Mouse (Mus musculus) hindbrain, embryonic 14.5 days (tissue): ENCODE data around the gene Bicd2. TPM values are rescaled to one million over a fixed set of nuclear protein-coding genes. Genes with fewer than 3 reads are reported as not detected.

Experiments used
- ATAC-seq: fragments of 200-750 bp; cut with Nextera tagmentation; 2 replicates; pipeline ENCODE4 v1.8.0; 2017; ENCODE audit warnings: moderate number of reproducible peaks, mild to moderate bottlenecking, moderate TSS enrichment, moderate library complexity; ENCODE audit not compliant: low FRiP score
- DNase-seq: peaks from one replicate; pipeline ENCODE4 v3.0.0-alpha.2; 2015; ENCODE audit warnings: low spot score
- H3K27ac ChIP-seq: fragments of 300-500 bp; sonication (generic); 2 replicates; pipeline ENCODE4 v1.5.1; 2014; ENCODE audit warnings: mild to moderate bottlenecking, moderate library complexity
- H3K27me3 ChIP-seq: fragments of 300-500 bp; sonication (generic); 2 replicates; pipeline ENCODE4 v1.6.1; 2014; ENCODE audit warnings: mild to moderate bottlenecking, low read length, mixed read lengths; ENCODE audit not compliant: control insufficient read depth, insufficient read depth
- H3K36me3 ChIP-seq: fragments of 300-500 bp; sonication (generic); replicated peaks from 2 replicates; pipeline ENCODE4 v1.6.1; 2014; ENCODE audit not compliant: control insufficient read depth, insufficient read depth
- H3K4me1 ChIP-seq: fragments of 300-500 bp; sonication (generic); replicated peaks from 2 replicates; pipeline ENCODE4 v1.6.1; 2014; ENCODE audit warnings: antibody characterized with exemption, low read length, mixed read lengths; ENCODE audit not compliant: control insufficient read depth, insufficient read depth
- H3K4me2 ChIP-seq: fragments of 300-500 bp; sonication (generic); replicated peaks from 2 replicates; pipeline ENCODE4 v1.6.1; 2014; ENCODE audit warnings: mild to moderate bottlenecking, moderate library complexity
- H3K4me3 ChIP-seq: fragments of 300-500 bp; sonication (generic); replicated peaks from 2 replicates; pipeline ENCODE4 v1.5.1; 2014; ENCODE audit warnings: mild to moderate bottlenecking, low read length
- H3K9ac ChIP-seq: fragments of 300-500 bp; sonication (generic); 2 replicates; pipeline ENCODE4 v1.6.1; 2014
- H3K9me3 ChIP-seq: fragments of 300-500 bp; sonication (generic); 2 replicates; pipeline ENCODE4 v1.6.1; 2016; ENCODE audit warnings: low read length; ENCODE audit not compliant: control insufficient read depth
- WGBS: fragments of 180-500 bp; shearing (Covaris S2); extraction: QIAGEN DNeasy Blood & Tissue Kit; methylation state at CpG from one replicate; pipeline ENCODE4 v1.1.7; 2014; 5-methylcytosine and 5-hydroxymethylcytosine counted together
- polyA plus RNA-seq: library from polyadenylated mRNA; unstranded; fragments of >200 nt; fragmentation: Nextera tagmentation; extraction: Ambion mirVana; gene quantifications from 2 replicates; pipeline ENCODE4 v1.2.1, GENCODE M21; 2014

Gene Bicd2
- polyA plus RNA-seq, 1 experiment from 2014 or later = 30.7 TPM

GRCm38 (mm10) chr13:49341831-49342722, 692 bp downstream of the Bicd2 start:
- no peaks in the 10 kb centered on the region for H3K27me3 ChIP-seq
- peak overlapping the region; percentile 84 for H3K27ac ChIP-seq
- H3K4me3 ChIP-seq = peak overlapping the region; percentile 96
- H3K4me2 ChIP-seq = peak overlapping the region; percentile 93
- DNase-seq (no peak), ATAC-seq (no peak; the same call in 1 of the 2 replicates)
- no peaks in the 10 kb centered on the region for H3K36me3 ChIP-seq
- peak overlapping the region; percentile 82 for H3K9ac ChIP-seq
- no peaks in the 10 kb centered on the region for H3K9me3 ChIP-seq
- 5% methylated on average over 23 of the region's 25 CpGs for WGBS
- peaks cover 48% of the 10 kb centered on the region for H3K4me1 ChIP-seq

GRCm38 (mm10) chr13:49342723-49343100, 1.3 kb downstream of the Bicd2 start:
- Histone ChIP-seq H3K9ac (peak overlapping the region; percentile 82), H3K9me3 (no peaks in the 10 kb centered on the region), H3K4me2 (peak overlapping the region; percentile 93), H3K4me3 (peak overlapping the region; percentile 96), H3K4me1 (peaks cover 48% of the 10 kb centered on the region), H3K27ac (no peak overlapping the region; the same call in 1 of the 2 replicates), H3K27me3 (no peaks in the 10 kb centered on the region), H3K36me3 (no peaks in the 10 kb centered on the region)
- DNase-seq = no peak
- no peak for ATAC-seq

GRCm38 (mm10) chr13:49344567-49344966, 3.2 kb downstream of the Bicd2 start:
- Histone ChIP-seq H3K9ac (no peak overlapping the region), H3K4me1 (peaks cover 48% of the 10 kb centered on the region), H3K4me3 (no peak overlapping the region)

GRCm38 (mm10) chr13:49345476-49345875, 4.1 kb downstream of the Bicd2 start:
- 81% methylated on average over 2 of the region's 2 CpGs for WGBS
- DNase-seq (no peak), ATAC-seq (no peak)
- H3K9ac ChIP-seq = 0 out of 2 replicates have a peak overlapping the region, but pooled peaks have one; percentile 16
- H3K27ac ChIP-seq = no peak overlapping the region
- H3K27me3 ChIP-seq = no peaks in the 10 kb centered on the region
- H3K9me3 ChIP-seq = no peaks in the 10 kb centered on the region
- 0 out of 2 replicates have a peak overlapping the region, but pooled peaks have one; percentile 7 for H3K4me2 ChIP-seq
- peaks cover 45% of the 10 kb centered on the region for H3K4me1 ChIP-seq
- H3K4me3 ChIP-seq = no peak overlapping the region
- H3K36me3 ChIP-seq = no peaks in the 10 kb centered on the region

More at GRCm38 (mm10) chr13:49344567-49344966, 3.2 kb downstream of the Bicd2 start:
- no peaks in the 10 kb centered on the region for H3K9me3 ChIP-seq
- H3K27me3 ChIP-seq = no peaks in the 10 kb centered on the region
- DNase-seq = no peak
- WGBS = 92% methylated on average over 8 of the region's 8 CpGs
- no peak overlapping the region for H3K27ac ChIP-seq
- H3K36me3 ChIP-seq = no peaks in the 10 kb centered on the region
- H3K4me2 ChIP-seq = no peak overlapping the region
- no peak for ATAC-seq

DNA sequence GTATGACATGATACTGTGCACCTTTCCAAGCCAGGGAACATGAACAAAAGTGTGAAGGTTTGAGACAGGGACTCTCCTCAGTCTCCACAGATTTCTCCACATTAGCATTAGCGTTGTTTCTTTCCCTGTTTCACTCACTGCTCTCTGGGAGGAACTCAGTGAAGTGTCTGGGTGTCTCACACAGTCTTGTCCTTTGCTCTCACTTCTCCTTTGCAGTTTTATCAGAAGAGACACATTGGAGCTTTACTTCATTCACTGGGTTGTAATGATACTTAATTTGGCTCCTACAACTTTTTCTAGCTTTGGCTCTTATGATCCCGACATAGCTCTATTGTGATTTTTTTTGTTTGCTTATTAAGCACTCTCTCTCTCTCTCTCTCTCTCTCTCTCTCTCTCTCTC, 7.1 kb downstream of the Bicd2 start:
- H3K36me3 ChIP-seq = no peaks in the 10 kb centered on the region
- H3K4me2 ChIP-seq = no peak overlapping the region
- no peak overlapping the region for H3K4me3 ChIP-seq
- H3K27me3 ChIP-seq = no peaks in the 10 kb centered on the region
- H3K4me1 ChIP-seq = peaks cover 43% of the 10 kb centered on the region
- WGBS = 92% methylated on average over 2 of the region's 2 CpGs
- H3K27ac ChIP-seq = no peak overlapping the region
- H3K9ac ChIP-seq = no peak overlapping the region
- no peaks in the 10 kb centered on the region for H3K9me3 ChIP-seq
- no peak for DNase-seq
- ATAC-seq = no peak

DNA sequence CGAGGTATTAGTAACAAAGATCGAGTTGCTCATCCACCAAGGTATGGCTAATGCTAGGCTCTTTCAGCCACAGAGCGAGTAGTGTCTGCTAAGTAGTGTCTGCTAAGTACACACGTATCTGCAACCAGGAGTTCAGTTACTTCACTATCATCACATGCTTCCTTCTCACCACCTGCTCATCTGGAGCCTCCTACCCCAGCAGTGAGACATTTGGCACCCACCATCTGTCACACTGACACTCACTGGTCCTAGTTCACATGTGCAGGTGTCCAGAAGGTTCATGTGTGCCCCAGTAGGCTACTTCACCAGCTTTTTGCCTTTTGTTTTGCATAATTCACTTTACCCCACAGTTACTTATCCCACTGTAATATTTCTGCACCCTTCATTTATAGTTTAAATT, 8.0 kb downstream of the Bicd2 start:
- H3K27me3 ChIP-seq = no peaks in the 10 kb centered on the region

DNA sequence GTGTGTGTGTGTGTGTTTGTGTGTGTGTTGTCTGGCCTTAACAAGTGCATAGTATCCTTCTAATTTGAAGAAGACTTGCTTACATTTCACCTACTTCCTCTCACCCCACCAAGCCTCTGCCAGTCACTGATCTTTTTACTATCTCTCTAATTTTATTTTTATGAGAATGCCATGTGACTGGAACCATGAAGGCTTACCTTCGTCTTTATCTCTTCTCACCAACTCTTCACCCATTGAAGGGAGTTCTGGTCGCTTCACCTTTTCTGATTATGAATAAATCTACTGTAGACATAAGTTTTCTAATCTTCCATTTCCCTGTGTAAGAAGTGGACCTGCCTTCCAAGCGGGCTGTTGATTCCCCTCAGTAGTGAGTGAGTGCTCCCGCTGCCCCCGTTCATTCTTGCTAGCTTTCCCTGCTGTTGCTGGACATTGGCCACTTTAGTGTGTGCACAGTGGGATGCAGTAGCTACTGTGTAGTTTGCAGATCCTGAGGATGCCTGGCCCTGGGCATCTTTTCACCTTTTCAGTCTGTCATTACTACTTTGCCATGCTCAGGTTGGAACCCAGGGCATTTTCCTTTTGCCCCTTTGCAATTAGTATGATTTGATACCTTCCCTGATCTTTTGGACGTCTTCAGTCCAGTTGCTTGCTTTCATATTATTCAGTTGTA, 8.6 kb downstream of the Bicd2 start:
- Histone ChIP-seq H3K4me2 (no peak overlapping the region), H3K36me3 (no peaks in the 10 kb centered on the region), H3K9ac (no peak overlapping the region), H3K4me3 (no peak overlapping the region), H3K4me1 (peaks cover 36% of the 10 kb centered on the region), H3K9me3 (no peaks in the 10 kb centered on the region), H3K27me3 (no peaks in the 10 kb centered on the region), H3K27ac (no peak overlapping the region)
- ATAC-seq = no peak
- DNase-seq = no peak
- 92% methylated on average over 6 of the region's 6 CpGs for WGBS

More for the DNA sequence above, 8.0 kb downstream of the Bicd2 start:
- Histone ChIP-seq H3K4me3 (no peak overlapping the region), H3K9me3 (no peaks in the 10 kb centered on the region), H3K4me2 (no peak overlapping the region), H3K36me3 (no peaks in the 10 kb centered on the region), H3K9ac (no peak overlapping the region), H3K27ac (no peak overlapping the region), H3K4me1 (peaks cover 43% of the 10 kb centered on the region)
- DNase-seq (no peak), ATAC-seq (no peak)
- 93% methylated on average over 4 of the region's 4 CpGs for WGBS

GRCm38 (mm10) chr13:49352581-49353159, 11.3 kb downstream of the Bicd2 start:
- H3K9me3 ChIP-seq = no peaks in the 10 kb centered on the region
- peaks cover 28% of the 10 kb centered on the region for H3K4me1 ChIP-seq
- no peak overlapping the region for H3K9ac ChIP-seq
- ATAC-seq = peak; percentile 53
- H3K27ac ChIP-seq = 0 out of 2 replicates have a peak overlapping the region, but pooled peaks have one; percentile 6
- no peaks in the 10 kb centered on the region for H3K27me3 ChIP-seq
- H3K36me3 ChIP-seq = peaks cover 4% of the 10 kb centered on the region; the same call in 1 of the 2 replicates
- H3K4me3 ChIP-seq = no peak overlapping the region
- no peak for DNase-seq
- WGBS = 27% methylated on average over 3 of the region's 3 CpGs
- no peak overlapping the region for H3K4me2 ChIP-seq

- Histone ChIP-seq H3K4me3 (no peak overlapping the region), H3K9me3 (no peaks in the 10 kb centered on the region), H3K27ac (0 out of 2 replicates have a peak overlapping the region, but pooled peaks have one; percentile 6), H3K9ac (no peak overlapping the region), H3K36me3 (peaks cover 4% of the 10 kb centered on the region; the same call in 1 of the 2 replicates), H3K27me3 (no peaks in the 10 kb centered on the region), H3K4me1 (peaks cover 28% of the 10 kb centered on the region), H3K4me2 (no peak overlapping the region)
- ATAC-seq (no peak), DNase-seq (no peak)
These were observed 12.0 kb downstream of the Bicd2 start for GRCm38 (mm10) chr13:49353422-49353821.
